Mouse (Mus musculus): Measurements from ENCODE around the gene Fam13c. TPM values are rescaled to one million over a fixed set of nuclear protein-coding genes. Genes with fewer than 3 reads are reported as not detected.

The Fam13c gene
- total and polyA plus RNA-seq, 3 experiments, result 0.16 TPM; not detected in 2

GRCm38 (mm10) chr10:70598081-70598515 is 157.8 kb downstream of the Fam13c start:
- DNase-seq (ENCODE audit: low spot score) (no peak), ATAC-seq (ENCODE audit: extremely low read depth, insufficient number of reproducible peaks, low FRiP score, poor library complexity, severe bottlenecking) (no peak)
- Histone ChIP-seq H3K9me3 (replicated peaks) (peaks cover 42% of the 10 kb centered on the region), H3K27me3 (ENCODE audit: insufficient read depth, low read length) (no peaks in the 10 kb centered on the region), H3K4me1 (ENCODE audit: insufficient read depth, low read depth, low read length) (no peaks in the 10 kb centered on the region), H3K36me3 (replicated peaks) (no peaks in the 10 kb centered on the region), H3K4me3 (ENCODE audit: low read depth, low read length) (no peak overlapping the region)
- TF ChIP-seq TAL1 (conservative IDR thresholded peaks at IDR 0.05; ENCODE audit: low read depth, low read length), result no peak
- no peak for TF ChIP-seq GATA1 (IDR thresholded peaks at IDR 0.05; ENCODE audit: borderline replicate concordance, low read length)
- no peak for TF ChIP-seq POLR2AphosphoS5 (IDR thresholded peaks at IDR 0.05; ENCODE audit: insufficient replicate concordance, low read depth, low read length)
- TF ChIP-seq GATA2 (IDR thresholded peaks at IDR 0.05; ENCODE audit: borderline replicate concordance, low read depth, low read length), result no peak
- TF ChIP-seq CTCF (IDR thresholded peaks at IDR 0.05; ENCODE audit: low read depth, low read length), result no peak

GRCm38 (mm10) chr10:70598516-70599125 is 158.3 kb downstream of the Fam13c start:
- DNase-seq (ENCODE audit: low spot score) (no peak), ATAC-seq (ENCODE audit: extremely low read depth, insufficient number of reproducible peaks, low FRiP score, poor library complexity, severe bottlenecking) (no peak)
- Histone ChIP-seq H3K4me3 (ENCODE audit: low read depth, low read length) (no peak overlapping the region; the same call in 1 of the 2 replicates), H3K4me1 (ENCODE audit: insufficient read depth, low read depth, low read length) (no peaks in the 10 kb centered on the region), H3K36me3 (replicated peaks) (no peaks in the 10 kb centered on the region), H3K9me3 (replicated peaks) (peaks cover 39% of the 10 kb centered on the region), H3K27me3 (ENCODE audit: insufficient read depth, low read length) (no peaks in the 10 kb centered on the region)
- TF ChIP-seq GATA2 (IDR thresholded peaks at IDR 0.05; ENCODE audit: borderline replicate concordance, low read depth, low read length) (no peak), POLR2AphosphoS5 (IDR thresholded peaks at IDR 0.05; ENCODE audit: insufficient replicate concordance, low read depth, low read length) (no peak), TAL1 (conservative IDR thresholded peaks at IDR 0.05; ENCODE audit: low read depth, low read length) (no peak), GATA1 (IDR thresholded peaks at IDR 0.05; ENCODE audit: borderline replicate concordance, low read length) (no peak), CTCF (IDR thresholded peaks at IDR 0.05; ENCODE audit: low read depth, low read length) (no peak)

GRCm38 (mm10) chr10:70599126-70599924 is 159.0 kb downstream of the Fam13c start:
- no peak for ATAC-seq (ENCODE audit: extremely low read depth, insufficient number of reproducible peaks, low FRiP score, poor library complexity, severe bottlenecking)
- Histone ChIP-seq H3K4me3 (ENCODE audit: low read depth, low read length) (peak overlapping the region; percentile 35; the same call in 1 of the 2 replicates), H3K27me3 (ENCODE audit: insufficient read depth, low read length) (no peaks in the 10 kb centered on the region), H3K9me3 (replicated peaks) (peaks cover 37% of the 10 kb centered on the region), H3K4me1 (ENCODE audit: insufficient read depth, low read depth, low read length) (no peaks in the 10 kb centered on the region), H3K36me3 (replicated peaks) (no peaks in the 10 kb centered on the region)
- DNase-seq (ENCODE audit: low spot score), result no peak
- TF ChIP-seq CTCF (IDR thresholded peaks at IDR 0.05; ENCODE audit: low read depth, low read length) (no peak), GATA1 (IDR thresholded peaks at IDR 0.05; ENCODE audit: borderline replicate concordance, low read length) (no peak), TAL1 (conservative IDR thresholded peaks at IDR 0.05; ENCODE audit: low read depth, low read length) (no peak), POLR2AphosphoS5 (IDR thresholded peaks at IDR 0.05; ENCODE audit: insufficient replicate concordance, low read depth, low read length) (no peak), GATA2 (IDR thresholded peaks at IDR 0.05; ENCODE audit: borderline replicate concordance, low read depth, low read length) (no peak)

- H3K36me3 ChIP-seq (replicated peaks), result no peaks in the 10 kb centered on the region
- no peak for ATAC-seq (ENCODE audit: extremely low read depth, insufficient number of reproducible peaks, low FRiP score, poor library complexity, severe bottlenecking)
- no peak for DNase-seq (ENCODE audit: low spot score)
- TF ChIP-seq POLR2AphosphoS5 (IDR thresholded peaks at IDR 0.05; ENCODE audit: insufficient replicate concordance, low read depth, low read length) (no peak), GATA2 (IDR thresholded peaks at IDR 0.05; ENCODE audit: borderline replicate concordance, low read depth, low read length) (no peak), TAL1 (conservative IDR thresholded peaks at IDR 0.05; ENCODE audit: low read depth, low read length) (no peak)
- H3K27me3 ChIP-seq (ENCODE audit: insufficient read depth, low read length), result no peaks in the 10 kb centered on the region
- H3K9me3 ChIP-seq (replicated peaks), result peaks cover 39% of the 10 kb centered on the region
- peak overlapping the region; percentile 35; the same call in 1 of the 2 replicates for H3K4me3 ChIP-seq (ENCODE audit: low read depth, low read length)
- H3K4me1 ChIP-seq (ENCODE audit: insufficient read depth, low read depth, low read length), result no peaks in the 10 kb centered on the region
Observed at GRCm38 (mm10) chr10:70599925-70600305, 159.6 kb downstream of the Fam13c start.

Other genes with a start within 250 kb of the Fam13c start
- not detected in 2 replicates for gene Mrln, start 235.8 kb upstream of the Fam13c start, total RNA-seq (2014; fragmentation: Nextera tagmentation)
- gene Mrln, start 235.8 kb upstream of the Fam13c start, total RNA-seq (2017), result 0.64 and 1.7 TPM in 2 replicates
- not detected in 2 replicates for gene Mrln, start 235.8 kb upstream of the Fam13c start, polyA plus RNA-seq (2012)
- gene Slc16a9, start 195.4 kb upstream of the Fam13c start, total RNA-seq (2014; fragmentation: Nextera tagmentation), result not detected in 2 replicates
- gene Slc16a9, start 195.4 kb upstream of the Fam13c start, total RNA-seq (2017), result 0.11 TPM in 1 of 2 replicates, not detected in the other
- not detected in 2 replicates for gene Slc16a9, start 195.4 kb upstream of the Fam13c start, polyA plus RNA-seq (2012)
- gene Phyhipl, start 215.5 kb downstream of the Fam13c start, total RNA-seq (2014; fragmentation: Nextera tagmentation), result not detected in 2 replicates
- gene Phyhipl, start 215.5 kb downstream of the Fam13c start, total RNA-seq (2017), result 0.58 and 0.71 TPM in 2 replicates
- gene Phyhipl, start 215.5 kb downstream of the Fam13c start, polyA plus RNA-seq (2012), result not detected in 2 replicates

Measured in G1E (cell line).